9 mouse cellular contexts compared by ENCODE assay signal in the genomic region with DNA sequence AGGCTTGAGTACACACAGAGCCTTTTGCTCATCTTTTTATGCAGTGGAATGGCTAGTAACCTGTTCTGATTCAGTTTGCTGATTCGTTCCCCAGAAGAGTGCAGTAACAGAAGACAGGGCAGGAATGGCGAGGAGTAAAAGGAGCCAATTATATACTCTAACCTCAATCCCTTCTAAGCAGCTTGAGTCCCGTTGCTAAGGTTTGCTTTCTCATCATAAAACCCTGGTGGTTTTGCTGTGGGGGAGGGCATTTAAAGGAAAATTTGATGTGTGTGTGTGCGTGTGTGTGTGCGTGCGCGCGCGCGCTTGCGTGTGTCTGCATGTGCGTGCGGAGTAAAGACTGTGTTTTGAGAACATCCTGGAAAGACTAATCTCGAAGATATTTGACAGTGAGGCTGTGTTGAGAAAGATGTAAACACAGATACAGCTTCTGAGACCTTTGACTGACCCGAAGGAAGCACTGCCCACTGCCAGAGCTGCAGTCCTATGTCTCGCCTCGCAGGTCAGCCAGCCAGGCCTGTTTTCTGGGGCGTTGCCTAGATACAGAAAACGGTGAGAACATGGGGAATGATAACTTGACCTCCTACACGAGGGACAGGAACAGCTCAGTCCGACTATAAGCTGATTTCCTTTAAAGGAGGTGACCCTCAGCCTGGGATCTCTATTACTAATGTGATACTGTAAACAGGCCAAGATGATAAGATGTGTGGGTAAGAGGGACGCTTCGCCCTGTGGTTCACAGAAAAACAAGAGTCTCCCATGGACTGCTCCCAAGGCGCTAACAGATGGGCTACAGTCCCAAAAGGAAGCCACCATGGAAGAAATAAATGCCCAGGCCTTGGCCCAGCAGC. TPM values are rescaled to one million over a fixed set of nuclear protein-coding genes. Genes with fewer than 3 reads are reported as not detected.
A peak's percentile ranks its signal among the peaks of the same experiment; 100 is the strongest.
DNase-seq lines count a peak whose midpoint lies in the region; ATAC-seq lines count a peak whose summit lies in the region.
"Had no signal": no experiment of that assay in that cellular context is flagged by ENCODE, and none has a peak within 500 bp of the region (broad histone marks: within the 10 kb centered on the region; RNA-seq: fewer than 3 reads in every experiment).

No protein-coding gene starts in this region.

- ATAC-seq in erythroid progenitor cell, adult 5-6 weeks (replicated peaks; ENCODE audit: low FRiP score, poor library complexity, severe bottlenecking) = no peak

- DNase-seq in gastrocnemius, postnatal 25 days = peak; percentile 33
- DNase-seq in gastrocnemius, postnatal 14 days = no peak
- peak; percentile 37 for DNase-seq in embryo, embryonic 10.5 days (ENCODE audit: low spot score)
- peak; percentile 41 for DNase-seq in heart, postnatal 4 days
- peak; percentile 43 for DNase-seq in retina, embryonic 14.5 days (ENCODE audit: low spot score)
- no peak for DNase-seq in layer of hippocampus, adult 11-12 months (ENCODE audit: low spot score)
- DNase-seq in spleen, adult 12 weeks (ENCODE audit: low spot score) = no peak
- DNase-seq: thymus, postnatal 4 days had no signal

- intact Hi-C loops in gastrocnemius, postnatal 14 days (cut with DNase I; ENCODE audit: low total_unique reads) = no loop called here

RNA-seq across cellular contexts. Expression of a gene that starts 39.5 kb away (rescaled TPM):
- 1 to 10 TPM; 5.3 to 8.8 TPM for total RNA-seq in gastrocnemius, postnatal 25 days (2021)
- total RNA-seq in gastrocnemius, postnatal 14 days (2021) = 1 to 10 TPM; 8.5 to 8.9 TPM
- 10 to 100 TPM; 15.5 to 16.4 TPM for total RNA-seq in heart, postnatal 4 days (2021)
- 0.84 and 1.8 TPM in 2 replicates for total RNA-seq in erythroid progenitor cell, adult 5-6 weeks (2015; ENCODE audit: low replicate concordance)
- total RNA-seq in erythroid progenitor cell, adult 5-6 weeks (2017; ENCODE audit: low replicate concordance) = 2.0 and 4.5 TPM in 2 replicates

RNA-seq across cellular contexts. Expression of a gene that starts 50.9 kb away (rescaled TPM):
- under 1 TPM; 0.10 to 0.29 TPM for total RNA-seq in gastrocnemius, postnatal 25 days (2021)
- 1 to 10 TPM; 1.8 to 1.9 TPM for total RNA-seq in gastrocnemius, postnatal 14 days (2021)
- total RNA-seq in heart, postnatal 4 days (2021) = 10 to 100 TPM; 18.5 to 20.3 TPM
- 1.7 and 9.7 TPM in 2 replicates for total RNA-seq in erythroid progenitor cell, adult 5-6 weeks (2015; ENCODE audit: low replicate concordance)
- 1.9 and 8.8 TPM in 2 replicates for total RNA-seq in erythroid progenitor cell, adult 5-6 weeks (2017; ENCODE audit: low replicate concordance)

Comparison
In these comparisons a context has a peak if more than half of its experiments do, and no peak if none do; other contexts are left out.
1. DNase-seq: peak in gastrocnemius, postnatal 25 days (single experiment), embryo, embryonic 10.5 days (single experiment), heart, postnatal 4 days (single experiment) and retina, embryonic 14.5 days (single experiment); none in gastrocnemius, postnatal 14 days (single experiment), layer of hippocampus, adult 11-12 months (single experiment) and spleen, adult 12 weeks (single experiment).